Mouse (Mus musculus) erythroblast, embryonic 14.5 days (primary cell): Measurements from ENCODE around the gene Ncoa3. TPM values are rescaled to one million over a fixed set of nuclear protein-coding genes. Genes with fewer than 3 reads are reported as not detected.

Source experiments
- H3K27me3 ChIP-seq: 2 replicates; pipeline ENCODE4 v1.6.1; 2012; ENCODE audit warnings: inconsistent platforms; ENCODE audit not compliant: control insufficient read depth
- H3K36me3 ChIP-seq: 2 replicates; pipeline ENCODE4 v1.6.1; 2012; ENCODE audit warnings: mild to moderate bottlenecking, inconsistent platforms; ENCODE audit not compliant: control insufficient read depth
- H3K4me1 ChIP-seq: 2 replicates; pipeline ENCODE4 v1.6.1; 2012; ENCODE audit warnings: inconsistent platforms; ENCODE audit not compliant: control insufficient read depth
- H3K4me3 ChIP-seq: replicated peaks from 2 replicates; pipeline ENCODE3; 2012; ENCODE audit warnings: moderate library complexity, mild to moderate bottlenecking, inconsistent platforms
- H3K9me3 ChIP-seq: 2 replicates; pipeline ENCODE4 v1.6.1; 2012; ENCODE audit warnings: low read length, inconsistent platforms, mixed read lengths; ENCODE audit not compliant: control insufficient read depth
- GATA1 ChIP-seq: IDR thresholded peaks from 2 replicates; pipeline ENCODE4 v1.6.1; 2012; ENCODE audit warnings: low read length, inconsistent platforms, mixed read lengths
- TAL1 ChIP-seq: IDR thresholded peaks from 3 replicates; pipeline ENCODE4 v1.6.1; 2012; ENCODE audit warnings: low read length, inconsistent platforms, mixed read lengths
- polyA plus RNA-seq: library from polyadenylated mRNA; stranded (reverse); fragments of >175 nt; gene quantifications from 2 replicates; pipeline ENCODE4 v1.2.3, GENCODE M21; 2012

Ncoa3 gene
- polyA plus RNA-seq, 1 experiment = 0.09 TPM

DNA sequence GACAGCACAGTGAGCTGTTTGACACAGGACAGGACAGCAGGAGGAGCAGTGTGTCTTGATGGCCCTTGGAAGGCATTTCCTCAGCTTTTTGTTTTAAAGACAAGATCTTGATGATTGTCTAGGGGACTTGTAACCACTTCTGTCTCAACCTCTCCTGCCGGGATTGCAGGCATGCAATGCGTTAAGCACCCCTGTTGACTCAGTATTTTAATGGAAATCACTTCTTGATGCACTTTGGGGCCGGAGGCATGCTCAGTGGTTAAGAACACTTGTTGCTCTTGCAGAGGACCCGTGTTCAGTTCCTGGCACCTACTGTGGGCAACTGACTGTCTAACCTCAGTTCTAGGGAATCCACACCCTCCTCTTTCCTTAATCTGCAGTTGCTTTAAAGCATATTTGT is 74.0 kb downstream of the Ncoa3 start:
- no peak for TF ChIP-seq TAL1
- no peak for TF ChIP-seq GATA1
- Histone ChIP-seq H3K4me3 (no peak overlapping the region), H3K9me3 (no peaks in the 10 kb centered on the region), H3K4me1 (no peaks in the 10 kb centered on the region), H3K36me3 (peaks cover 24% of the 10 kb centered on the region), H3K27me3 (no peaks in the 10 kb centered on the region)

DNA sequence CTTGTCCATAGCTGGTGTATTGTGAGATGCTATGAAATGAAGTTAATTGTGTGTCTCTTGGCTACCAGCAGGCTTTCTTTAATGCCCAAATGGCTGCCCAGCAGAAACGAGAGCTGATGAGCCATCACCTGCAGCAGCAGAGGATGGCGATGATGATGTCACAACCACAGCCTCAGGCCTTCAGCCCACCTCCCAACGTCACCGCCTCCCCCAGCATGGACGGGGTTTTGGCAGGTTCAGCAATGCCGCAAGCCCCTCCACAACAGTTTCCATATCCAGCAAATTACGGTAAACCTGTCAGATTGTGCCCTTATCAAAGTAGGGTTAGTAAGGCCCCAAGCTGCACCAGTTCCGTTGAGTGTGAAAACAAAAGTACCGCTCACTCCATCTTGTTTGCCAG is 75.8 kb downstream of the Ncoa3 start:
- TF ChIP-seq GATA1 (no peak), TAL1 (no peak)
- H3K36me3 ChIP-seq = peaks cover 24% of the 10 kb centered on the region
- no peak overlapping the region for H3K4me3 ChIP-seq
- H3K9me3 ChIP-seq = no peaks in the 10 kb centered on the region
- no peaks in the 10 kb centered on the region for H3K27me3 ChIP-seq
- no peaks in the 10 kb centered on the region for H3K4me1 ChIP-seq

DNA sequence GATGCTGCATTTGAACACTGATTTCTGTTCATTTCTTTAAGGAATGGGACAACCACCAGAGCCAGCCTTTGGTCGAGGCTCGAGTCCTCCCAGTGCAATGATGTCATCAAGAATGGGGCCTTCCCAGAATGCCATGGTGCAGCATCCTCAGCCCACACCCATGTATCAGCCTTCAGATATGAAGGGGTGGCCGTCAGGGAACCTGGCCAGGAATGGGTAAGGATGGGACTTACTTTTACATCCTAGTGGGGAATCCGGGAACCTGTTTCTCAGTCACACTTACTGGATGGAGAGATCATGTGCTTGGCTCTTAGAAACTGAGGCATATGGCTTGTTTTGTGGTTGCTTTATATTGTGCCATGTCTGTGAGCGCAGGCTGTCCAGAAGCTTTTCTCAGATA is 76.7 kb downstream of the Ncoa3 start:
- H3K9me3 ChIP-seq = no peaks in the 10 kb centered on the region
- TF ChIP-seq GATA1 = no peak
- H3K27me3 ChIP-seq = no peaks in the 10 kb centered on the region
- H3K4me3 ChIP-seq = no peak overlapping the region
- peaks cover 24% of the 10 kb centered on the region for H3K36me3 ChIP-seq
- H3K4me1 ChIP-seq = no peaks in the 10 kb centered on the region

DNA sequence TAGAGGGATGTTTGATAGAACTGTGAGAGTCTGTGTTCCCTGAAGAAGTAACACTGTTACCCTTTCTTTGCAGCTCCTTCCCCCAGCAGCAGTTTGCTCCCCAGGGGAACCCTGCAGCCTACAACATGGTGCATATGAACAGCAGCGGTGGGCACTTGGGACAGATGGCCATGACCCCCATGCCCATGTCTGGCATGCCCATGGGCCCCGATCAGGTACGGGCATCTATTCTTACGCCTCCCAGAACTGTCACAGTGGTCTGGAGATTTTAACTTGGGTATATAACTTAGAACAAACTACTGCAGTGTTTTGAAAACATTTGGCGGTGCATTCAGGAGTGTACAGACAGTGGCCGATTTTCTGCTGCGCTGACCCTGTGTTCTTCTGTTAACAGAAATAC is 77.3 kb downstream of the Ncoa3 start:
- H3K36me3 ChIP-seq = peaks cover 24% of the 10 kb centered on the region
- H3K4me3 ChIP-seq = no peak overlapping the region
- no peaks in the 10 kb centered on the region for H3K27me3 ChIP-seq
- no peaks in the 10 kb centered on the region for H3K4me1 ChIP-seq
- no peaks in the 10 kb centered on the region for H3K9me3 ChIP-seq
- TF ChIP-seq TAL1 (no peak), GATA1 (no peak)

DNA sequence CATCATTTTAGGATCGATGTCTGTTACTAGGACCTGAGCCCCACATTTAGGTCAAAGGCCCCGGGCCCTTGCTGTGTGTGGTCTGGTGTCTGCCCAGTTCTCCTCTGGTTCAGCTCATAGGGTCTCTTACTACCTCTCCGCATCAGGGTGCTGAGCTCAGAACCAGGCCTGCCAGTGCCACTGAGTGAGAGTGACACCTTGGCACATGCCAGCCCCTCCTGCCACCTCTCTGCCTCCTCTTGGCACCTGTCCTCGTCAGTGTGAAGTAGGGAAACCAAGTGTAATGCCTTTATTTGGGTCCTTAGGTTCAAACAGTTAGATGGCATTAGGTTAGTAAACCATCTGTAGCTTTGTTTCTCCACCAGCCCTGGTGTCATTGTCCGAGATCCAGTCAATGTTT is 79.0 kb downstream of the Ncoa3 start:
- Histone ChIP-seq H3K4me3 (no peak overlapping the region), H3K36me3 (peaks cover 21% of the 10 kb centered on the region), H3K9me3 (no peaks in the 10 kb centered on the region), H3K27me3 (no peaks in the 10 kb centered on the region), H3K4me1 (no peaks in the 10 kb centered on the region)
- TF ChIP-seq GATA1 (no peak), TAL1 (no peak)

DNA sequence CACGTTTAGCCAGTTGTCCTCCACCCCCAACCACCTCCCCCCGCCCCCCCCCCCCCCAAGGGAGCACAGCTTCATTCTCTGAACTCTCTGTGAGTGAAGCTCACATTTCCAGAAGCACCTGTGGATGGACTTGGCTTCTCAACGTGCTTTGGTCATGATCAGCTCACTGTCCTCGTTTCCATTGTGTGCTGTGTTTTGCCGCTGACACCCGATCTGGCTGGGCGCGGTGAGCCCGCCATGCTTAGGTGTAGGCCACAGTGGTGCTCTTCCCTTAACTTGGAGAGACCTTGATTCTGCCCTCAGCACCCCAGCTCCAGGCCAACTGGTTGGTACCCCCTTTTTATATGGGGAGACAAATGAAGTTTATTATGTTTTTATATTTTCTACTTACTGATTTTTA is 79.5 kb downstream of the Ncoa3 start:
- TF ChIP-seq TAL1 (no peak), GATA1 (no peak)
- no peaks in the 10 kb centered on the region for H3K4me1 ChIP-seq
- no peaks in the 10 kb centered on the region for H3K27me3 ChIP-seq
- H3K36me3 ChIP-seq = peaks cover 20% of the 10 kb centered on the region
- H3K4me3 ChIP-seq = no peak overlapping the region
- H3K9me3 ChIP-seq = no peaks in the 10 kb centered on the region

DNA sequence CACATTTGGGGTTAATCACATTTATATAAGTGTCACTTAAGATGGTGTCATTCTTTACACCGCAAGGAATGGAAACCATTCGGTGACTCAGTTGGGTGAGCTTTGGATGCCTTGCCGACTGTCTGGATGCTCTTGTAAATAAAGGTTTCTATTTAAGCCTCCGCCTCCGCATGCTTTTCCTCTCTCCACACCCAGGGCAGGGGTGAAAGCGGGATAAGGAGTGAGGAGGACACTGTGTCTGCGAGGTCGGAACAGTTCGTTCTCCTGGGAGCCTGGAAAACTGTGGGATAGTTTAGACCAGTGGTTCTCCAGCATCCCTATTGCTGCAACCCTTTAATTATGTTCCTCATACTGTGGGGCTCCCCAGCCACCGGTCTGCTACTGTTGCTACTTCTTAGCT is 80.6 kb downstream of the Ncoa3 start:
- H3K36me3 ChIP-seq = peaks cover 19% of the 10 kb centered on the region
- H3K27me3 ChIP-seq = no peaks in the 10 kb centered on the region
- no peaks in the 10 kb centered on the region for H3K4me1 ChIP-seq
- TF ChIP-seq GATA1 (no peak), TAL1 (no peak)
- H3K9me3 ChIP-seq = no peaks in the 10 kb centered on the region
- H3K4me3 ChIP-seq = no peak overlapping the region

DNA sequence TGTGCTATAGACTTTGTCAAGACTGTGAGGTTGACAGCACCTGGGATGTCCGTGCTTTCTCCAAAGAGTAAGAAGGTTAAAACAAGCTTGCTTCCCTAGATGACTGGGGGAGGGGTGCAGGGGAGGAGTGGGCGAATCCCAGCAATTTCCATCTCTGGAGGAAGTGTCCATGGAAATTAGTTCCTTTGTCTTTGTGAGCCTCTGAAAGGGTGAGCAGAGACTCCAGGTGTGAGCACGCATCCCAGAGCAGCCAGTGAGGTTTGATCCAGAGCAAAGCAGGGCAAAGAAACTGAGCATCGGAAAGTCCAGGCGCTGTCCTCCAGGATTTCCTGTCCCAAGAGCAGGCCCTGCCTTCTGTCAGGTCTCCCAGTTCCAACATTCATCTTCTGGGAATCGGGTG is 81.9 kb downstream of the Ncoa3 start:
- no peaks in the 10 kb centered on the region for H3K9me3 ChIP-seq
- no peak overlapping the region for H3K4me3 ChIP-seq
- peaks cover 12% of the 10 kb centered on the region for H3K36me3 ChIP-seq
- H3K4me1 ChIP-seq = no peaks in the 10 kb centered on the region
- TF ChIP-seq GATA1 (no peak), TAL1 (no peak)
- H3K27me3 ChIP-seq = no peaks in the 10 kb centered on the region

DNA sequence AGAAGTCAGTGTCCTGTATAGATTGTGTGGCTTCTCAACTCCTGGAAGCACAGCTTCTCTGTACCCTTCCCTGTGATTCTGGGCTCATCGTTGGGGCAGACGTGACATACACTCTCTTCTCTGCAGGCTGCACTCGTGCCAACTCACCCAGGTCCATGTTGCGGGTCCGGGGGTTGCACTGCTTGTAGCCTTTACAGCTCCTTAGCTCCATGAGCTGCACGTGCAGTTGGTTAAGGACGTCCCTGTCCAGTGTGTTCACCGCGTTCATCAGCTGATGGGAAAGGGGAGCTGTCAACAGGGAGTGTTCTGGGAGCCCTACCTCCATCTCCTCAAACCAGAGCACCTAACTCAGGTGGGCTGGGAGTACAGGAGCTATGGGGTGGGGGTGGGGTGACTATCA is 84.9 kb downstream of the Ncoa3 start:
- TF ChIP-seq TAL1 (no peak), GATA1 (no peak)
- Histone ChIP-seq H3K36me3 (no peaks in the 10 kb centered on the region), H3K4me3 (no peak overlapping the region), H3K9me3 (no peaks in the 10 kb centered on the region), H3K4me1 (peaks cover 9% of the 10 kb centered on the region), H3K27me3 (no peaks in the 10 kb centered on the region)

DNA sequence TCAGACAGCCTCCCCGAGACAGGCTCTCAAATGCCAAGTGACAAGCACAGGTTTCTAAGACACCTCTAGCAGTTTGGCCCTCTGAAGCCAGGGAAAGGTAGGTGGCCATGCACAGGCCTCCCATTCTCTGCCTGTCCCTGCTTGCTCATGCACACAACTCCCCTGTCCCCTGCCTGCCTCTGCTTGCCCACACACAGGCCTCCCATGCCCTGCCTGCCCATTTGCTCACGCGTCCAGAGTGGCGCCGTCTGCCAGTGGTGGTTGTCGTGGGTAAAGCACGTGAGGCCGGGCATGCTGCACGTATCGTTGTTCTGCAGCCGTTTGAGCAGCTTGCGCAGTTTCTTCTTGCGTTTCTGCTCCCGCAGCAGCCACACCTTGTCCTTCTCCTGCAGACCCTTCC is 86.8 kb downstream of the Ncoa3 start:
- TF ChIP-seq TAL1 = no peak
- Histone ChIP-seq H3K9me3 (no peaks in the 10 kb centered on the region), H3K27me3 (no peaks in the 10 kb centered on the region), H3K4me3 (no peak overlapping the region), H3K36me3 (no peaks in the 10 kb centered on the region), H3K4me1 (peaks cover 9% of the 10 kb centered on the region)
